Mouse (Mus musculus): ENCODE measurements at regions not wholly inside any gene's neighbourhood (a gene's known extent, or its start where the extent isn't known, plus 50 kb on each side); places are given as distances from the start of the nearest gene placed in this dataset.

GRCm38 (mm10) chr1:127152840-127153239, 52.0 kb upstream of the Mgat5 start:
- WGBS: 85% methylated on average over 6 of the region's 6 CpGs

GRCm38 (mm10) chr1:127135521-127135920, 69.3 kb upstream of the Mgat5 start:
- no peak overlapping the region for H3K4me3 ChIP-seq (ENCODE audit: low read depth, low read length)
- no peak overlapping the region for H3K27ac ChIP-seq (ENCODE audit: low read depth, low read length)
- 82% methylated on average over 4 of the region's 4 CpGs for WGBS
- ATAC-seq (ENCODE audit: low FRiP score) (no peak), DNase-seq (ENCODE audit: low spot score) (no peak)
- no peaks in the 10 kb centered on the region for H3K4me1 ChIP-seq (replicated peaks; ENCODE audit: control insufficient read depth, insufficient read depth, low read length)
- H3K27me3 ChIP-seq (ENCODE audit: control insufficient read depth, insufficient read depth, low read length): no peaks in the 10 kb centered on the region
- no peaks in the 10 kb centered on the region for H3K36me3 ChIP-seq (ENCODE audit: control insufficient read depth, insufficient read depth, low read length)
- no peak overlapping the region for H3K9ac ChIP-seq (ENCODE audit: low read depth, low read length)
- H3K9me3 ChIP-seq (ENCODE audit: control insufficient read depth, low read length): no peaks in the 10 kb centered on the region
- no peak overlapping the region for H3K4me2 ChIP-seq (replicated peaks; ENCODE audit: low read depth, low read length)

More at GRCm38 (mm10) chr1:127152840-127153239, 52.0 kb upstream of the Mgat5 start:
- no peaks in the 10 kb centered on the region for H3K27me3 ChIP-seq (ENCODE audit: control insufficient read depth, insufficient read depth, low read length)
- no peak for ATAC-seq (ENCODE audit: low FRiP score)
- no peak overlapping the region for H3K4me3 ChIP-seq (ENCODE audit: low read depth, low read length)
- no peak overlapping the region for H3K27ac ChIP-seq (ENCODE audit: low read depth, low read length)
- no peaks in the 10 kb centered on the region for H3K36me3 ChIP-seq (ENCODE audit: control insufficient read depth, insufficient read depth, low read length)
- DNase-seq (ENCODE audit: low spot score): no peak
- no peak overlapping the region for H3K4me2 ChIP-seq (replicated peaks; ENCODE audit: low read depth, low read length)
- no peaks in the 10 kb centered on the region for H3K9me3 ChIP-seq (ENCODE audit: control insufficient read depth, low read length)
- H3K4me1 ChIP-seq (replicated peaks; ENCODE audit: control insufficient read depth, insufficient read depth, low read length): no peaks in the 10 kb centered on the region
- no peak overlapping the region for H3K9ac ChIP-seq (ENCODE audit: low read depth, low read length)

GRCm38 (mm10) chr1:127131871-127132270, 72.9 kb upstream of the Mgat5 start:
- DNase-seq (ENCODE audit: low spot score) (no peak), ATAC-seq (ENCODE audit: low FRiP score) (no peak)
- no peak overlapping the region for H3K27ac ChIP-seq (ENCODE audit: low read depth, low read length)
- H3K27me3 ChIP-seq (ENCODE audit: control insufficient read depth, insufficient read depth, low read length): no peaks in the 10 kb centered on the region
- no peak overlapping the region for H3K4me2 ChIP-seq (replicated peaks; ENCODE audit: low read depth, low read length)
- 83% methylated on average over 5 of the region's 5 CpGs for WGBS
- H3K36me3 ChIP-seq (ENCODE audit: control insufficient read depth, insufficient read depth, low read length): no peaks in the 10 kb centered on the region
- no peak overlapping the region for H3K4me3 ChIP-seq (ENCODE audit: low read depth, low read length)
- no peak overlapping the region for H3K9ac ChIP-seq (ENCODE audit: low read depth, low read length)
- H3K9me3 ChIP-seq (ENCODE audit: control insufficient read depth, low read length): no peaks in the 10 kb centered on the region
- H3K4me1 ChIP-seq (replicated peaks; ENCODE audit: control insufficient read depth, insufficient read depth, low read length): no peaks in the 10 kb centered on the region

- no peak overlapping the region for H3K4me3 ChIP-seq (ENCODE audit: low read depth, low read length)
- H3K36me3 ChIP-seq (ENCODE audit: control insufficient read depth, insufficient read depth, low read length): no peaks in the 10 kb centered on the region
- H3K4me2 ChIP-seq (replicated peaks; ENCODE audit: low read depth, low read length): no peak overlapping the region
- no peak overlapping the region for H3K9ac ChIP-seq (ENCODE audit: low read depth, low read length)
- H3K4me1 ChIP-seq (replicated peaks; ENCODE audit: control insufficient read depth, insufficient read depth, low read length): no peaks in the 10 kb centered on the region
- H3K27ac ChIP-seq (ENCODE audit: low read depth, low read length): no peak overlapping the region
- no peaks in the 10 kb centered on the region for H3K27me3 ChIP-seq (ENCODE audit: control insufficient read depth, insufficient read depth, low read length)
- no peak for ATAC-seq (ENCODE audit: low FRiP score)
- H3K9me3 ChIP-seq (ENCODE audit: control insufficient read depth, low read length): no peaks in the 10 kb centered on the region
- 95% methylated on average over 5 of the region's 5 CpGs for WGBS
- DNase-seq (ENCODE audit: low spot score): no peak
Measured at GRCm38 (mm10) chr1:127124862-127125261, 80.0 kb upstream of the Mgat5 start.

GRCm38 (mm10) chr1:127118019-127118418, 86.8 kb upstream of the Mgat5 start:
- no peaks in the 10 kb centered on the region for H3K9me3 ChIP-seq (ENCODE audit: control insufficient read depth, low read length)
- no peak for DNase-seq (ENCODE audit: low spot score)
- no peak for ATAC-seq (ENCODE audit: low FRiP score)
- no peak overlapping the region for H3K9ac ChIP-seq (ENCODE audit: low read depth, low read length)
- H3K4me2 ChIP-seq (replicated peaks; ENCODE audit: low read depth, low read length): no peak overlapping the region
- WGBS: 82% methylated on average over 1 of the region's 1 CpGs
- H3K36me3 ChIP-seq (ENCODE audit: control insufficient read depth, insufficient read depth, low read length): no peaks in the 10 kb centered on the region
- no peaks in the 10 kb centered on the region for H3K4me1 ChIP-seq (replicated peaks; ENCODE audit: control insufficient read depth, insufficient read depth, low read length)
- H3K4me3 ChIP-seq (ENCODE audit: low read depth, low read length): no peak overlapping the region
- H3K27ac ChIP-seq (ENCODE audit: low read depth, low read length): no peak overlapping the region
- no peaks in the 10 kb centered on the region for H3K27me3 ChIP-seq (ENCODE audit: control insufficient read depth, insufficient read depth, low read length)

GRCm38 (mm10) chr1:127107485-127107884, 97.3 kb upstream of the Mgat5 start:
- Histone ChIP-seq H3K4me3 (ENCODE audit: low read depth, low read length) (no peak overlapping the region), H3K4me2 (replicated peaks; ENCODE audit: low read depth, low read length) (no peak overlapping the region), H3K9me3 (ENCODE audit: control insufficient read depth, low read length) (no peaks in the 10 kb centered on the region), H3K27ac (ENCODE audit: low read depth, low read length) (no peak overlapping the region), H3K27me3 (ENCODE audit: control insufficient read depth, insufficient read depth, low read length) (no peaks in the 10 kb centered on the region), H3K36me3 (ENCODE audit: control insufficient read depth, insufficient read depth, low read length) (no peaks in the 10 kb centered on the region), H3K9ac (ENCODE audit: low read depth, low read length) (no peak overlapping the region), H3K4me1 (replicated peaks; ENCODE audit: control insufficient read depth, insufficient read depth, low read length) (no peaks in the 10 kb centered on the region)
- WGBS: 78% methylated on average over 5 of the region's 5 CpGs
- no peak for DNase-seq (ENCODE audit: low spot score)
- ATAC-seq (ENCODE audit: low FRiP score): no peak

GRCm38 (mm10) chr1:127105861-127106260, 99.0 kb upstream of the Mgat5 start:
- H3K27me3 ChIP-seq (ENCODE audit: control insufficient read depth, insufficient read depth, low read length): no peaks in the 10 kb centered on the region
- DNase-seq (ENCODE audit: low spot score) (no peak), ATAC-seq (ENCODE audit: low FRiP score) (no peak)
- H3K9me3 ChIP-seq (ENCODE audit: control insufficient read depth, low read length): no peaks in the 10 kb centered on the region
- no peaks in the 10 kb centered on the region for H3K4me1 ChIP-seq (replicated peaks; ENCODE audit: control insufficient read depth, insufficient read depth, low read length)
- no peak overlapping the region for H3K4me2 ChIP-seq (replicated peaks; ENCODE audit: low read depth, low read length)
- 79% methylated on average over 8 of the region's 8 CpGs for whole genome bisulfite sequencing
- H3K9ac ChIP-seq (ENCODE audit: low read depth, low read length): no peak overlapping the region
- H3K4me3 ChIP-seq (ENCODE audit: low read depth, low read length): no peak overlapping the region
- no peak overlapping the region for H3K27ac ChIP-seq (ENCODE audit: low read depth, low read length)
- no peaks in the 10 kb centered on the region for H3K36me3 ChIP-seq (ENCODE audit: control insufficient read depth, insufficient read depth, low read length)

GRCm38 (mm10) chr1:127103664-127104063, 101.2 kb upstream of the Mgat5 start:
- Histone ChIP-seq H3K27me3 (ENCODE audit: control insufficient read depth, insufficient read depth, low read length) (no peaks in the 10 kb centered on the region), H3K4me1 (replicated peaks; ENCODE audit: control insufficient read depth, insufficient read depth, low read length) (no peaks in the 10 kb centered on the region), H3K36me3 (ENCODE audit: control insufficient read depth, insufficient read depth, low read length) (no peaks in the 10 kb centered on the region), H3K9me3 (ENCODE audit: control insufficient read depth, low read length) (no peaks in the 10 kb centered on the region), H3K4me2 (replicated peaks; ENCODE audit: low read depth, low read length) (no peak overlapping the region), H3K9ac (ENCODE audit: low read depth, low read length) (no peak overlapping the region), H3K27ac (ENCODE audit: low read depth, low read length) (no peak overlapping the region), H3K4me3 (ENCODE audit: low read depth, low read length) (no peak overlapping the region)
- DNase-seq (ENCODE audit: low spot score): no peak
- WGBS: 60% methylated on average over 2 of the region's 2 CpGs
- no peak for ATAC-seq (ENCODE audit: low FRiP score)

GRCm38 (mm10) chr1:127098871-127099420, 105.9 kb upstream of the Mgat5 start:
- Histone ChIP-seq H3K4me1 (replicated peaks; ENCODE audit: control insufficient read depth, insufficient read depth, low read length) (no peaks in the 10 kb centered on the region), H3K9me3 (ENCODE audit: control insufficient read depth, low read length) (no peaks in the 10 kb centered on the region), H3K9ac (ENCODE audit: low read depth, low read length) (no peak overlapping the region), H3K27ac (ENCODE audit: low read depth, low read length) (no peak overlapping the region), H3K4me2 (replicated peaks; ENCODE audit: low read depth, low read length) (no peak overlapping the region), H3K36me3 (ENCODE audit: control insufficient read depth, insufficient read depth, low read length) (no peaks in the 10 kb centered on the region), H3K27me3 (ENCODE audit: control insufficient read depth, insufficient read depth, low read length) (no peaks in the 10 kb centered on the region), H3K4me3 (ENCODE audit: low read depth, low read length) (no peak overlapping the region)
- no peak for DNase-seq (ENCODE audit: low spot score)
- no peak for ATAC-seq (ENCODE audit: low FRiP score)

All from hindbrain, embryonic 11.5 days (tissue).